Mouse (Mus musculus) stomach, postnatal 0 days (tissue): ENCODE results near the gene Naa25. TPM values are rescaled to one million over a fixed set of nuclear protein-coding genes. Genes with fewer than 3 reads are reported as not detected.
"Not testable (repeated sequence)": the region's sequence is repeated elsewhere in the genome, so short reads cannot be mapped to it uniquely, and the experiment has no call there.

Source experiments
- ATAC-seq: fragments of 200-750 bp; cut with Nextera tagmentation; 2 replicates; pipeline ENCODE4 v1.8.0; 2017; ENCODE audit not compliant: low FRiP score, low TSS enrichment
- DNase-seq: peaks from one replicate; pipeline ENCODE4 v3.0.0-alpha.2; 2016; ENCODE audit warnings: low spot score
- H3K27ac ChIP-seq: fragments of 300-500 bp; sonication (generic); replicated peaks from 2 replicates; pipeline ENCODE4 v1.5.1; 2014; ENCODE audit warnings: mild to moderate bottlenecking, control low read depth
- H3K27me3 ChIP-seq: fragments of 300-500 bp; sonication (generic); 2 replicates; pipeline ENCODE4 v1.6.1; 2014; ENCODE audit warnings: low read length; ENCODE audit not compliant: control insufficient read depth, insufficient read depth
- H3K36me3 ChIP-seq: fragments of 300-500 bp; sonication (generic); 2 replicates; pipeline ENCODE4 v1.6.1; 2014; ENCODE audit warnings: low read length, mixed read lengths; ENCODE audit not compliant: control insufficient read depth, insufficient read depth
- H3K4me1 ChIP-seq: fragments of 300-500 bp; sonication (generic); replicated peaks from 2 replicates; pipeline ENCODE4 v1.6.1; 2014; ENCODE audit warnings: antibody characterized with exemption; ENCODE audit not compliant: control insufficient read depth, insufficient read depth
- H3K4me2 ChIP-seq: fragments of 300-500 bp; sonication (generic); replicated peaks from 2 replicates; pipeline ENCODE4 v1.6.1; 2014; ENCODE audit warnings: low read depth, mild to moderate bottlenecking, control low read depth, moderate library complexity
- H3K4me3 ChIP-seq: fragments of 300-500 bp; sonication (generic); 2 replicates; pipeline ENCODE4 v1.5.1; 2014; ENCODE audit warnings: low read depth, low read length, control low read depth
- H3K9ac ChIP-seq: fragments of 300-500 bp; sonication (generic); 2 replicates; pipeline ENCODE4 v1.6.1; 2014; ENCODE audit warnings: mild to moderate bottlenecking, low read length, control low read depth, mixed read lengths
- H3K9me3 ChIP-seq: fragments of 300-500 bp; sonication (generic); 2 replicates; pipeline ENCODE4 v1.6.1; 2016; ENCODE audit warnings: low read length; ENCODE audit not compliant: control insufficient read depth
- CTCF ChIP-seq: IDR thresholded peaks from 2 replicates; pipeline ENCODE4 v1.5.1; 2016; ENCODE audit warnings: antibody characterized with exemption, low read depth, mild to moderate bottlenecking, moderate library complexity
- EP300 ChIP-seq: optimal IDR thresholded peaks from 2 replicates; pipeline ENCODE3; 2016; ENCODE audit warnings: antibody characterized with exemption
- WGBS: fragments of 180-500 bp; shearing (Covaris S2); extraction: QIAGEN DNeasy Blood & Tissue Kit; methylation state at CpG from one replicate; pipeline ENCODE4 v1.1.7; 2014; 5-methylcytosine and 5-hydroxymethylcytosine counted together
- polyA plus RNA-seq: library from polyadenylated mRNA; unstranded; fragments of >200 nt; fragmentation: Nextera tagmentation; extraction: Ambion mirVana; gene quantifications from 2 replicates; pipeline ENCODE4 v1.2.1, GENCODE M21; 2015

Naa25 gene
- polyA plus RNA-seq, 1 experiment from 2014 or later = 21.6 TPM

DNA sequence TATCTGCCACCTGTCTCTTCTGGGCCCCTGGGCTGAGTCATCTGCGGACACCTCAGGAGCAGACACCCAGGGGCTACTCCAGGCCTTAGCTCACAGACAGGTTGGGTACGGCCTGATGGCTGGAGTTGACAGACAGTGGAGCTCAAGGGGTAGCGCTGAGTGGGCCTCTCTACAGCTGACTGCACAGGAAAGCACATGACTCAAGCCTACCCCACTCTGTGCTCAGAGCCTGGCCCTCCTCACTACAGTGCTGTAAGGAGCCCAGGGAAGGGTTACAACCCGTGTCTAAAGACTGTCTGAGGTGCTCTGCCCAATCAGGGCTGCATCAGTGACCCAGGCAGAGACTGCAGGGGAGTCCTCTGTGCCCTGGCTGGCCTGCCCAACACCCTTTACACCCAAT lies 30.5 kb upstream of the Naa25 start:
- DNase-seq (no peak), ATAC-seq (peak; percentile 21; the same call in 1 of the 2 replicates)
- 87% methylated on average over 4 of the region's 4 CpGs for WGBS
- no peaks in the 10 kb centered on the region for H3K27me3 ChIP-seq
- peaks cover 27% of the 10 kb centered on the region for H3K36me3 ChIP-seq
- no peaks in the 10 kb centered on the region for H3K9me3 ChIP-seq
- no peak overlapping the region for H3K4me3 ChIP-seq
- no peak overlapping the region for H3K27ac ChIP-seq
- TF ChIP-seq CTCF = no peak
- TF ChIP-seq EP300 = no peak
- no peak overlapping the region for H3K9ac ChIP-seq
- H3K4me1 ChIP-seq = no peaks in the 10 kb centered on the region
- no peak overlapping the region for H3K4me2 ChIP-seq

DNA sequence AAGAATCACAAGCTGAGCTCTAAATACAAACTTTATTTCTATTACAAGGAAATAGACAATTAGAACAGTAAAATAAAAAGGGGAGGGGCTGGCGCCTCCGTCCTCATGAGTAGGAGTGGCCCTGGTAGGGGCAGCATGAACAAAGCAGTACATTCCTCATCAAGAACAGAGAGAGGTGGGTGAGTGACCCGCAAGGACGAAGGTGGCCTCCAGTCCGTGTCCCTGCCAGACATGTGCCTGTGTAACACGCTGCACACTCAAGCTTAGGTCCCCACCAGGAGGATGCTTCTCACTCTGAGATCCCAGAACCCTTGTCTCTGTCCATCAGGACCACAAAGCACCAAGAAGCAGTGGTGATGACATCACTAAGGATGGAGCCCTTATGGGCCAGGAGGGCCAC lies 26.0 kb upstream of the Naa25 start:
- Histone ChIP-seq H3K27me3 (no peaks in the 10 kb centered on the region), H3K36me3 (peaks cover 33% of the 10 kb centered on the region), H3K4me1 (no peaks in the 10 kb centered on the region), H3K27ac (no peak overlapping the region), H3K9me3 (no peaks in the 10 kb centered on the region), H3K4me3 (no peak overlapping the region), H3K4me2 (no peak overlapping the region), H3K9ac (no peak overlapping the region)
- no peak for ATAC-seq
- WGBS = 89% methylated on average over 6 of the region's 6 CpGs
- TF ChIP-seq EP300 = no peak
- TF ChIP-seq CTCF = no peak
- DNase-seq = no peak

DNA sequence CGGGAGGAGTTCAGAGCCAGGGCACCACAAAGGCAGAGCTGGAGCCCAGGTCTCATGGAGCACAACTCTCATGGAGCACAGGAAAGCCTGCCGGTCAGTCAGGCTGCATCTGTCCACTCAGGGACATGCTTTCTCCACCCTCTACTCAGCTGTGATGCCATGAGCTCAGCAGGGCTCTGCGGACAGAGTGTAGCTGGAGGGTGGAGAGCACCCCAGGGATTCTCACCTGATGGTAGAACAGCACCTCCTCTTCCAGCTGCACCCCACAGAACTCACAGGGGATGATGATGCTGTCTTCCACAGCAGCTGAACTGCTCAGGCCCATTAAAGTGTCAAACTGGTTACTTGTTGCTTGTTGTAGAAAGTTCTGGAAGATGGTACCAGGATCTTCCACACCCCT lies 22.9 kb upstream of the Naa25 start:
- H3K27ac ChIP-seq = no peak overlapping the region
- 87% methylated on average over 3 of the region's 3 CpGs for WGBS
- no peaks in the 10 kb centered on the region for H3K9me3 ChIP-seq
- H3K4me1 ChIP-seq = no peaks in the 10 kb centered on the region
- TF ChIP-seq EP300 = no peak
- no peak for TF ChIP-seq CTCF
- H3K9ac ChIP-seq = no peak overlapping the region
- DNase-seq (no peak), ATAC-seq (no peak)
- H3K27me3 ChIP-seq = no peaks in the 10 kb centered on the region
- H3K4me3 ChIP-seq = no peak overlapping the region
- H3K4me2 ChIP-seq = no peak overlapping the region
- peaks cover 50% of the 10 kb centered on the region for H3K36me3 ChIP-seq

DNA sequence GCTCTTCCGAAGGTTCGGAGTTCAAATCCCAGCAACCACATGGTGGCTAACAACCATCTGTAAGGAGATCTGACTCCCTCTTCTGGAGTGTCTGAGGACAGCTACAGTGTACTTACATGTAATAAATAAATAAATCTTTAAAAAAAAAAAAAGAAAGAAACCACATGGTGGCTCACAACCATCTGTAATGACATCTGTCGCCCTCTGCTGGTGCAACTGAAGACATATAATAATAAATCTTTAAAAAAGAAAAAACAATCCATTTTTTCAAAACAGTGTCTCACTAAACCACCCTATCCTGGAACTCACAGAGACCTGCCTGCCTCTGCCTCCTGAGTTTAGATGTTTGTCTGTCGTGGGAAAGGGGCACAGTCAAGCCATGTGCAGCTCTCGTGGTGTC lies 20.8 kb upstream of the Naa25 start:
- H3K4me2 ChIP-seq, H3K9ac ChIP-seq, ATAC-seq, H3K9me3 ChIP-seq, H3K27ac ChIP-seq, H3K4me1 ChIP-seq, H3K4me3 ChIP-seq, H3K27me3 ChIP-seq: not testable (repeated sequence)
- H3K36me3 ChIP-seq = peaks cover 57% of the 10 kb centered on the region
- DNase-seq = peak; percentile 56
- peak; percentile 67 for TF ChIP-seq CTCF
- 75% methylated on average over 5 of the region's 5 CpGs for WGBS

DNA sequence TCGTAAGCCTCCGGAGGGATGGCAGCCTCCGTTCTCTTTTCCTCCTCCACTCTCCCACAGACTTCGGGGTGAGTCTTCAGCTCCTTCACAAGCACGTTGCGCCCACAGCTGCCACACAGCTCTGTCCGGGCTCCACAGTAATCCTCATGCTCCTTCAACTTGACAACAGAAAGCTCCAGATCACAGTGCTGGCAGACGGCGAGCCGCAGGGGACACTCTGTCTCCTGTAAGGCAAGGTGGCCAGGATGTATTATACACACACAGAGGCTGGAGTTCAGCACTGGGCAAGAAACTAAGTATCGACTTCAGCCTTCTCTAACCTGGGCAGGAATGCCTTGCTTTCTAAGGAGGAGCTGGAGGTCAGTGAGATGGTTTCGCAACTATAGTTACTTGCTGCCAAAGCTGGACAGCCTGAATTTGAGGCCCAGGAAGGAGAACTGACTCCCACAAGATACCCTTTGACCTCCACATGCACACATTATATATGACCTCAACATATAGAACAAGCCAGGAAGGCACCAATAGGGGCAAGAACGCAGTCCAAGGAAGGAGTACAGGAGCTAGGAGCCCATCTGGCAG lies 19.0 kb upstream of the Naa25 start:
- no peak overlapping the region for H3K4me2 ChIP-seq
- TF ChIP-seq CTCF (no peak), EP300 (no peak)
- H3K36me3 ChIP-seq = peaks cover 41% of the 10 kb centered on the region
- 83% methylated on average over 13 of the region's 13 CpGs for WGBS
- ATAC-seq = no peak
- H3K27me3 ChIP-seq = no peaks in the 10 kb centered on the region
- no peak overlapping the region for H3K27ac ChIP-seq
- H3K4me1 ChIP-seq = peaks cover 3% of the 10 kb centered on the region; the same call in 1 of the 2 replicates
- no peaks in the 10 kb centered on the region for H3K9me3 ChIP-seq
- H3K4me3 ChIP-seq = no peak overlapping the region
- DNase-seq = no peak
- no peak overlapping the region for H3K9ac ChIP-seq

DNA sequence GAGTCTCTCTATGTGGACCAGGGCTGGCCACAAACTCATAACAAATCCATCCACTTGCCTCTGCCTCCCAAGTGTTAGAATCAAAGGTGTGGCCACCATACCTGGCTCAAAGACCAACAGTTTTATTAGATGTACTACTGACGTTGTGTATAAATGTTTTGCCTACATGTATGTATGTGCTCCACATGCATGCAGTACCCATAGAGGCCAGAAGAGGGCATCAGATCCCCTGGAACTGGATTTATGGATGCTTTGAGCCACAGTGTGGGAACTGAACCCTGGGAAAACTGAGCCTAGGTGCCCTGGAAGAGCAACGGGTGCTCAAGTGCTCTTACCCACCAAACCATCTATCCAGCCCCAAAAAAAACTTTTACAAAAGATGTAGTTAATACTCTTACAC lies 17.0 kb upstream of the Naa25 start:
- H3K4me3 ChIP-seq = no peak overlapping the region
- H3K36me3 ChIP-seq = peaks cover 25% of the 10 kb centered on the region
- WGBS = 96% methylated on average over 2 of the region's 2 CpGs
- TF ChIP-seq EP300 (no peak), CTCF (peak; percentile 71)
- H3K4me1 ChIP-seq = peaks cover 3% of the 10 kb centered on the region
- ATAC-seq (no peak), DNase-seq (no peak)
- no peak overlapping the region for H3K9ac ChIP-seq
- no peaks in the 10 kb centered on the region for H3K27me3 ChIP-seq
- H3K9me3 ChIP-seq = no peaks in the 10 kb centered on the region
- no peak overlapping the region for H3K27ac ChIP-seq
- no peak overlapping the region for H3K4me2 ChIP-seq
